Mouse (Mus musculus): ENCODE data around the gene Cwc22.

Cwc22 gene

DNA sequence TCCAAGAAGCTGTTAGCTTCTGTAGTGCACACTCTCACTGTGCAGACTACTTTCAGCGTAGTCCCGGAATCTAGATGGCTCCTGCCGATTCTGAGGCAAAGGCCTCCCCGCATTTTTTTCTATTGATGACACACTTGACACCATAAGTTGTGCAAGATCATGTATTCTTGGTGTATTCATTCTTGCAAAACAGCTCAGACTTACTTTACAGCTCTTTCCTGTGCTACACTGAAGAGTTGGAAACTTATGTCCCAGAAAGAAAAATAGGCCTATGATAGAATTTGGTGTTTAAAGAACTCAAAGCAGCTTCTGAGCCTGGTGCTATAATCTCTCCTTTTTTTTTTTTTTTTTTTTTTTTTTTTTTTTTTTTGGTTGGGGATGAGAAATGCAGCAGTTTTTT is 23.8 kb upstream of the Cwc22 start:
- no peak for DNase-seq (ENCODE audit: low spot score)

DNA sequence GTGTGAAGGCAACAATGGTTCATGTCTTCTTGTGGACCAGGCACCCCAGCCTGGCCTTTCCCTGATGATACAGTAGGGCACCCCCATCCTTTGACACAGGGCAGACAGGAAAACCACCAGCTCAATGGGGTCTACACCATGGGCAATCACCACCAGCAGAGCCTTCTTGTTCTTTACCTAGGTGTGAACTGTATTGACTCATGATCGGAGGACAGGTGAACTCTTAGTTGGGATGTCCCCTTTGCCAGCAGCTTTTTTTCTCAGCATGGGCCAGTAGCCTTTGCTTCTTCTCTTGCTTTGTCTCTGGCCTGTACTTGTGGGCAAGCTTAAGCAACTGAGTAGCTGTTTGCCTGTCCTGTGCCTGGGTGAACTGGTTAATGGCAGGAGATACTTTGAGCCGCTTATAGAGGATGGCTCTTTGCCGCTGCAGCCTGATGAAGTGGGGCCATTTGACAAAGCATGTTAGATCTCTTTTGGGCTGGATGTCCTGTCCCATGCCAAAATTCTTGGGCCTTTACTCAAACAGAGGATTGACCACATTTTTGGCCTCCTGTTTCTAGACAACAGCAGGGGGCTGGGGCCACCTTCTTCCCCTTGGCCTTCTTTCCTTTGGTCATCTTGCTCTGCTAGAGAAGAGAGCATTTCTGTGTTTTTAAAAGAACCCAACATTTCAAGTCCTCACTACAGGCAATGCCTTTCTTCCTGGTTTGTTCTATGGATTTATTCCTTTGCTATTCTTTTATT is 16.4 kb upstream of the Cwc22 start:
- DNase-seq (ENCODE audit: low spot score) = no peak

DNA sequence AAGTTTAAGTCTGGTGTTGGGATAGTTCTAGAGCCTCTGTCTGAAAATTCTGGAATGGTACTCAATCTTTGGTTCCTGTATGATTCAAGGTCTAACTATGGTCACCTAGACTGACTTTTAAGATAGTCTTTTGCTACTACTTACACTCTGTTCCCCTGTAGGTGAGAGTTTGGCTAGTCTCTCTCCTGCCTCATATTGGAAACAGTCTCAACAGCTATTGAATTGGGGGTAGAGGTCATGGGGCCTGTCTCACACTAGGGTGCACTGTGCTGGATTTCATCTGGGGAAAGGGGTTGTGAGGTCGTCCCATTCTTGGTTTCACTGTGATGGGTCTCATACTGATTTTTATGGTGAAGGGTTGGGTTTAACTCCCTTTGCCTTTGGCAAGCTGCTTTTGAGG is 15.1 kb upstream of the Cwc22 start:
- DNase-seq (ENCODE audit: low spot score) = no peak

DNA sequence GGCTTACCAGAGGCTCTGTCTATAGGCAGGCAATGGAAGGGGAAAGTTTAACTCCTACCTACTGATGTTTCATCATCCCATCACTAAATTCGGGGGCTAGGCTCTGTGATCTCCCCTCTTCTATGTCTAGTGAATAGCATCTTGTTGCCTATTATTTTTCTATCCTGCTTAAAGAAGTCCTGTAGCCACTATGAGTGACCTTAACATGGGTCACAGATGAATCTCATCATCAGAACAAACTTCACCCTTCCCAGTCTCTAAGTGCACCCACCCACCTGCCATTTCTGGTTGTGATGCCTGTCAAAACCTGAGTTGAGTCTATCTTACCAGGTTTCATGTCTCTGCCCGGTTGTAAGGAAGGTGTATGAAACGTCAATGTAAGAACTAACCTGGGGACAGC is 14.5 kb upstream of the Cwc22 start:
- DNase-seq (ENCODE audit: low spot score) = no peak

DNA sequence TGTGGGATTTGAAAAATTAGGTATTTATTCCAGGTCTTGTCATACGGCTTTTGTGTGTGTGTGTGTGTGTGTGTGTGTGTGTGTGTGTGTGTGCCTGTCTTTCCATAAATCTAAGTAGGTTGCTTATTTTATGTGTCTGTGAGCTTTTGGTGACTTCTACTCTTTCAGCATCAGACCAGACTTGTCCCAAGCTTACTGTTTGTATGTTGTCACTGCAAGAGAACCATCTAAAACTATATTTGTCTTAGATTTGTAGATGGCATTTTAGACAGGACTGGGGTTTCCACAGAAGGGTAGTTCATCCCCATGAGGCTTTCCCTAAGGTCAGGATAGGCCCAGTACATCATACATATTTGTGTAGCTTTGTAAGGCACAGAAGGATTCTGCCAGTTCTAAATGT is 13.2 kb upstream of the Cwc22 start:
- DNase-seq (ENCODE audit: low spot score) = no peak

DNA sequence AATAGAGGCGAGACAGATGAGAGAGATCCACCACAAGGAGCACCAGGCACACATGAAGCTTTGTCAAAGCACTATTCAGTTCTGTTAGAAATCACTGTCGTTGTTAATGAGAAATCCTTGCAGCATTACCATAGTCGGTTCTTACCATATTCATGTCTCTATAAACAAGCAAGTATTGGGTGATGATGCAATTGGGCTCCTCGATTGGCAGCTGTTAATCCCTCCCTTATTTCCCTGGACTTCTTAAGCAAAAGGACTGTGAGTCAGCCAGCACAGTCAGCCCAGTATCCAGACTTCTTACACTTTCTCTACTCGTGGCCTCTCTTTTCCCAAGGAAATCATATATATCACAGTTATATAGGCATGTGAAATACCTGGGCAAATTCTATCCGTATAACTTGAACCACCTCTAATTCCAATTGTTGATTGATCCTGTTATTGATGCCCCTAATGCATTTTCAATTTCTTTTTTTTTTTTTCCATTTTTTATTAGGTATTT is 5.3 kb upstream of the Cwc22 start:
- no peak for DNase-seq (ENCODE audit: low spot score)

DNA sequence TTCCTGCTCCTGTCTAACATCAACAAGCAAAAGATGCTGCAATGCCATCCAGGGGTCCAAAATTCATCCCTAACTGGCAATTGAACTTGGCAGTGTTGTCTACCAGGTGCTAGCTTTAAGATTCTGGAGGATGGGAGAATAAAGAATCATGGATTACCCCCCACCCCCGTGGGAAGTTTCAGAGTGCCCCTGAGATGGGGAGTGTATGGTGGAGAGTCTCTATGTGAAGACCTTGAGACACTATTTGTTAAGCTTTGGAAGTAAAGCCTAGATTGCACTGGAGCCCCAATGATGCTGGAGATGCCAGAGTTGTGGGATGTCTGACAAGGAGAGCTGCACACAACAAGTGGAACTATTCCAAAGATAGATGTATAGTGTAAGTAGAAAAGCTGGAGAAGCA is 3.9 kb upstream of the Cwc22 start:
- no peak for DNase-seq (ENCODE audit: low spot score)

DNA sequence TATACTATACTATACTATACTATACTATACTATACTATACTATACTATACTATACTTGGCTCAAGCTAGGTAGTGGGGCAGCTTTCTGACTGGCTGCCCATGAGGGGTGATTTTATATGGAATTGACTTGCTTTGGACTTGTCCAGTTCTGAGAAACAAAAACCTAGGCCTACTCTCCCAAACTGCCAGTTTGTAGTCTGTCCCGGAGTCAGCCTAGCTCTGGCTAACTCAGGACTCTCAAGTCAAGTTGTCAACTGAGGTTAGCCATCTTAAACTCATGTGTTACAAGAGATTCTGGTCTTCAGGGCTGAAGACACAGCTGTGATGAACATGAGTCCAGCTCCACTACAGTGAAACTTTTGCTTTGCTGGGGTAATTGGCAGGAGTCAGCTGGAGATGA is 3.3 kb upstream of the Cwc22 start:
- no peak for DNase-seq (ENCODE audit: low spot score)

DNA sequence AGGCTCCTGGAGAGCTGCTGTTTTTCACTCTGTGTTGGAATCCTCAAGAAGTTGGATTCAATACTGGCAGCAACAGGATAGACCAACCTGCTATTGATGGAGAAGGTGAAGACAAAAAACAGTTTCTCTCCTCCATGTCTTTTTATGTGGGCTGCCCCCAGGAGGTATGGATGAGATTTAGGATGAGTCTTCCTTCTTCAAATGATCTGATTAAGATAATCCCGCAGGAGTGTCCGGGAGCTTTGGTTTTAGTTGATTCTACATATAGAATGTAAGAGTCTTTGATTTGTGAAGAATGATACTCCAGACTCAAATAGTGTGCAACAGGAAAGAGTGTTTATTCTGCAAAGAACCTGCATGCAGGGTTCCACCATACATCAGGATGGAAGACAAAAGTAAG is 2.7 kb upstream of the Cwc22 start:
- DNase-seq (ENCODE audit: low spot score) = no peak

DNA sequence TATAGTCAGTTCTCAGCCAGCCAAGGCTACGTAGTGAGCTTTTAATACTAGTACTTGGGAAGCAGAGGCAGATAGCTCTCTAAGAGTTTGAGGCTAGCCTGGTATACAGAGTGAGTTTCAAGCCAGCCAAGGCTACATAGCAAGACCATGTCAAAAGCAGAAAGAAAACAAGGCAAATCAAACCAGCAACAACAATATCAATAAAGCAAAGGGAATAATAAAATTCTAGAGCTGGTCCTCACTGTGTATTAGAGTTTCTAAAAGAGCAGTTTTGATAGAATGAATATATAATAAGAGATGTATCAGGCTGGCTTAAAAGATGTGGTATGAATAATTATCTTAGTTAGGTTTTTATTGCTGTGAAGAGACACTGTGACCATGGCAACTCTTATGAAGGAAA is 2.0 kb upstream of the Cwc22 start:
- no peak for DNase-seq (ENCODE audit: low spot score)

DNA sequence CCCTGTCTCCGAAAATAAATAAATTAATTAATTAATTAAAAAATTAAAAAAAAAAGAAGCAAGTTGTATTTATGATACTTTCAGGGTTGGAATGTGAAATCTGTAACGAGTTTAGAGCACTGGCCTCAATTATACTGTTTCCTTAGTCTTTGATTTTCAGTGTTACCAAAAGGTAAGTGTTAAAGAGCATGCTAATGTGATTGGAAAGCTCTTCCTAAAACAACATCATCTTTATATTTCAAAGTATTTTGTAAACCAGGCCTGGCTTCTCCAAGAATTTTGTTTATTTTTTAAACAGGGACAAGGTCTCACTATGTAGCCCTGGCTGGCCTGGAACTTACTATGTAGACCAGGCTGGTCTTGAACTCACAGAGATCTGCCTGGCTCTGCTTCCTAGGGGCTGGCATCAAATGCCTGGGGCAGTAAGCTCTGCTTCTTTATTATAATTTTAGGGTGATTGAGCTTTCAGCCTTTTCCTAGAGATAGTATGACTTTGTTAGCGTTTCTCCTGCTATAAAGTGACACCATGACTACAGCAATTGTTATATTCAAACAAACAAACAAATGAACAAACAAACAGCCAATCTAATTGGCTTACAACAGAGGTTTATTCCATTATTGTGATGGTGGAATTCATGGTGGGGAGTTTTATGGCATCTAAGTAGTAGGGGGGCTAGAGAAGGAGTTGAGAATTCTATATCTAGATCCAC is 1.1 kb upstream of the Cwc22 start:
- no peak for DNase-seq (ENCODE audit: low spot score)

DNA sequence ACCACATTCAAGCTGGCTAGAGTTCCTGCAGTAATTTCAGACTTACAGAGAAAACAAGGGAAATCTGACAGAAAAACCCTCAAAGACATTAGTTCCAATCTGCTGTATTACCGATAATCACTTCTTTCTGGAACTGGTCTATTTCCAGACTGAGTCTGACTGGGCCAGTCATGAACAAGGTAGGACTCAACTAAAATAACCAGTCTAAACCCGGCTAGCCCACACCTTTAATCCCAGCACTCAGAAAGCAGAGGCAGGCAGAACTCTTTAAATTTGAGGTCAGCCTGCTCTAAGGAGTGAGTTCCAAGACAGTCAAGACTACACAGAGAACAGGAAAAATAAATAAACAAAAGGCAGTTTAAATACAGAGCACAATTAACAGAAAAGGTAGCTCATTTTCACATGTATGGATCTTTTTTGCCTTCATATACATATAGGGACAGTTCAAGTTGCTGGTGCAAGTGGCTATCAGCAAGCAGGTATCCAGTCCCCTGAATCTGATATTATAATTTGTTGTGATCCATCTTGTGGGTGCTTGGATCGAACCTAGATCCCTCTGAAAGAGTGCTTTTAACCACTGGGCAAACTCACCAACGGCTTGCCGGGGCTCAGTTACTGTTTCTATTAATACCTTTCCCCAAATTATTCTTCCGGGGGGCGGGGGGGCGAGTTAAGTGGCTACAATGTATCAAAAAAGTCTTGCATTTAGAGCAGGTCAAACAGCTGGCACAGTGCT is 1.1 kb downstream of the Cwc22 start:
- DNase-seq (ENCODE audit: low spot score) = no peak

DNA sequence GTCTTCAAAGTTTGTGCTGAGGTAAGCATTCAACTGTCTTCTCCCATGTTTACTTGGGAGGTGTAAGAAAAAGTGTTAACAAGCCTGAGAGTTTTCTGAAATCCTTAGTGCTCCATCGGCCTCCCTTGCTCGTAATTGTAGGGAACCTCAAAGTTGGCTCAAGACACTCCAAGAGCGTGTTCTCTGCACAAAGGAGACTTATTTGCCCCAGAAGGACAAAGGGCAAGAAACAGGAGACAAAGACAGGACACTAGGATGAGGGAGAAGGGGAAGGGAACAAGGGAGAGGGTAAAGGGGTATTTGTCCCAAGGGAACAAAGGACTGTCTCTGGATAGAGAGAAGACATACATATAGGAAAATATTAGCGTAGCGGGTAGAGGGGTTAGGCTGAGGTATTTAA is 1.9 kb downstream of the Cwc22 start:
- no peak for DNase-seq (ENCODE audit: low spot score)

DNA sequence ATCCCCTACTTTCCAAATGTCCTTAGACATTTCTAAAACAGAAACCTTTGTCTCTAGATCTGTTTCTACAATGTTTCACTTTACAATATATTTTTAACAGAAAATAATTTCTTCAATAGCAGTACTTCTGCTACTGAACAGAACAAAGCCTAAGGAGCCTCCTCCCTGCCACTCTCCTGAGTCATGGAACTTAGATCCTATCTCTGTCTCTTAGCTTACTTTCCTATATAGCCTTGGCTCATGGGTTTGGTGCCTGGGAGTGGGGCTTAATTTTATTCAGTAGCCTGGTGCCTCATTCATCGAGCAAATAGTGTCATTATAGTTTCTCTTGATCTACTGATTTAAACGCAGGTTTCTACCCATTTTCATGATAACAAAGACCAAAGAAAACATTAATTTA is 4.2 kb downstream of the Cwc22 start:
- DNase-seq (ENCODE audit: low spot score) = no peak

DNA sequence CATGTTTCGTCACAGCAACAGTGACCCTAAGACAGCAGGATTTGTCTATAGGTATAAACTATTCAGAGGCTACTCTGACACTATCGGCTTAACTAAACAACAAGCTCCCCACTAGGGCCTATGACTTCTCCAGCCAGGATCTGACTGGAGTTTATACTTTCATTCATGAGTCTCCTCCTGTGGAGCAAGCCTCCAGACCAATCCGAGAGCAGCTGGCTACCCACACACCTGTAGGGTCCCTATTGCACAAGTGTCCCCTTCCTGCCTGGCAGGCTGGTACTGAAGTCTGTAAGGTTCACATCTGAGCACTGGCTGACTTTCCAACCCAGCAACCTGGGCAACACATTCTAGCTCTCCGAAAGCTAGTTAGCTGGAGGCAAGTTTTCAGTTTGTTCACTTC is 7.9 kb downstream of the Cwc22 start:
- no peak for DNase-seq (ENCODE audit: low spot score)

DNA sequence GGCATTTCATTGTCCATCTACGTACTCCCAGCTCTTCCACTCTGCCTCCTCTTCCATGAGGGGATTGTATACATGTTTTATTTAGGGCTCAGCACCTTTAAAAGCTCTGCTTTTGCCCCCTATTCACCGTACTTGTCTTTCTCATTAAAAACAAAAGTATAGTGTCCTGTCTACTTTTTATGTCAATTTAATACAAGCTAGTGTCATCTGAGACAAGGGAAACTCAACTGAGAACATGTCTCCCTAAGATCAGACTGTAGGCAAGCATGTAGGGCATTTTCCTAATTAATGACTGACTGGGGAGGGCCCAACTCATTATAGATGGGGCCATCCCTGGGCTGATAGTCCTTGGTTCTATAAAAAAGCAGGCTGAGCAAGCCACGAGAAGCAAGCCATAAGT is 8.4 kb downstream of the Cwc22 start:
- DNase-seq (ENCODE audit: low spot score) = no peak

DNA sequence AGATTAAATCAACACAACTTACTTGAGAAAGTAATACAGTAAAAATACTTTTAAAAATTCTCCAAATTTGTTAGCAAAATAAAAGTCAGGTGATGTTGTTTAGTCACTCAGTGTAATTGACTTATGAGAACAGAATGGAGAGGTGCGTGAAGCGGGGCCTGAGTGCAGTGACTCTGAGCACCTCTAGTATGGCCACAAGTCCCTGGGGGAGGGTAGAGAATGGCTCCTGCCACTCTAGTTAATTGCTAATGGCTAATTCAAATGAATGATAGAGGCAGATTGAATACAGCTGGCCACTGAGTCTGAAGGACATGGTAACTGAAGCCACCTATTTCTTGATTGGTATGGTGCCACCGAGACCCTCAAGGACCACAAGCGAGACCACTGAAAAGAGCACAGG is 12.0 kb downstream of the Cwc22 start:
- no peak for DNase-seq (ENCODE audit: low spot score)

DNA sequence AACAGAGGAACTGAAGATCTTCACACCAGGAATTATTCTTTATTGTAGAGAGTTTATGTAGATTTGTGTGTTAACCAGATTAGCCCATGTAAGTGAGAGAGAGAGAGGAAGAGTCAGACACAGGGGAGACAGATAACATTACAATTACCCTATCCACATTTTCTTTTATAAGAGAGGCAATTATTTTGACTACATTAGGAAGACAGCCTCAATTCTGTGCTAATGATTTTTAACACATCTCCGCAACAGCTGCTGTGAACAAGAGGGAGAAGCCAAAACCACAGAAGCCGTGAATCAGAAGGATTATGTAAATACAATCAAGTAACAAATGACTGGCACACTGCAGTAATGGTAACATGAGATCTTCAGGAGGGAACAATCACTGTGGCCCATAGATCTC is 12.5 kb downstream of the Cwc22 start:
- no peak for DNase-seq (ENCODE audit: low spot score)

DNA sequence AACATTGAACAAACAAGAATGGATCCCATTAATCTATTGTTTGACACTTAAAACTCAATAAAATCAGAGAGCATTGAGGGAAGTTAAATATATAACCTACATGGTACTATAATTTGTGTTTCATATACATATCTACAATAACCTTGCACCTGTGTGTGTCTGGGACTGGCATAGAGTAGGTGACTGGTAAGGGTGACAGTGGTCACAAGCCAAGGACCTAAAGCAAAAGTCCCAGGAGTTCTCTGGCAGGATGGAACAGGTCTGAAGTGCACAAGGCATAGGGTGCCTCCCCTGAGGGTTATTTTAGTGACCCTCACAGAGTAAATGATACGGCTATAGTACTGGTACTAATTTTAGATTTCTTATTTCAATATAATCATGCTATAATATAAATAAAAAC is 14.2 kb downstream of the Cwc22 start:
- no peak for DNase-seq (ENCODE audit: low spot score)

DNA sequence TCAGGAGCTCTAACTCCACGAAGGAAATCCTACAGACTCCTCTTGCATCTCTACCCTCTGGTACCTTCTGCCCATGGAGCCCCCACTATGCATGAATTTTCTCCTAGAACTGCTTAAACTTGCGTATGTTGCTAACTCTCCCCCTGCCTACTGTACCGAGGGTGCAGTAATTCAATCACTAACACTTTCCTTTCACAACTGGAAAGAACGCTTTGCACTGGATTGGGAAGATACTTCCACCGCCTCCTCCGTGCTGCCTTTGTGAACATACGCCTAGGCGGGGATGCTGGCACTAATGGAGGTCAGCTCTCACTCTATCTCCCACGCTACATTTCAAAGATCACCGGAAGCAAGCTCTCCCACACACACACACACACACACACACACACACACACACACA is 17.8 kb downstream of the Cwc22 start:
- no peak for DNase-seq (ENCODE audit: low spot score)

DNA sequence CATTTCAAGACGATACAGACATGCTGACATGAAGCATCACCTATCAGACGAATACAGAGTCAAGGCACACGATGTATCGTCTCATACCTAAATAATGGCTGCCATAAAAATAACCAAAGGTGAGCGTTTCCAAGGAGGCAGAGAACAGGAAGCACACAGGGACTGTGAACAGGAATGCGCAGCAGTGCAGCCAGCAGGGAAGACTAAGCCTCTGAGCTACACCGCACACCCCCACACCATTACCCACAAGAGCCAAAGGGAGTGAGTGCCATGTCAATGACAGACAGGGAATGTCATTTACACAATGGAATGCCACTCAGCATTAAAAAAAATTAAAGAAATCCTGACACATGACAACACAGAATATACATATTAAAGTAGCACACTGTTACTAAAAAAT is 19.7 kb downstream of the Cwc22 start:
- no peak for DNase-seq (ENCODE audit: low spot score)

DNA sequence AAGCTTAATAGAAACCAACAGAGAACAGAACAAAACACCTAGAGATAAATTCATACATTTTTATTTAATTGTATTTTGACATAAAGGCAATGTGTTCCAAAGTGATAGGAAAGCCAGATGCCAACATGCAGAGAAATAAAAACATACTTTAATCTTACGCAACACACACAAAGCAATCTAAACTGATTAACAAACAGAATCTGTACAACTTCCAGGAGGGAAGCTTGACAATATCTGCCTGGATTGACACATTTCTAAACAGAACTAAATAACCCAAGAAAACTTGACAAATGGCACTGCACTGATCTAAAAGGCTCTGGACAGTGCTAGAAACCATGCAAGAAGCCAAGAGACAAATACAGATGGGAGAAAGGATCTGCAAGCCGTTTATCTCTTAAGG is 20.2 kb downstream of the Cwc22 start:
- no peak for DNase-seq (ENCODE audit: low spot score)
